Mouse (Mus musculus) CD4-positive, CD25-positive, alpha-beta regulatory T cell, adult 9 weeks (primary cell): ENCODE results near the gene Lrrn4cl. TPM values are rescaled to one million over a fixed set of nuclear protein-coding genes. Genes with fewer than 3 reads are reported as not detected.

Experiments used
- polyA plus RNA-seq: library from polyadenylated mRNA; unstranded; fragments of 100-300 nt; shearing (Covaris generic); gene quantifications from one replicate; pipeline ENCODE4 v1.2.1, GENCODE M21; 2017

The Lrrn4cl gene
- 0.11 TPM for polyA plus RNA-seq

GRCm38 (mm10) chr19:8850402-8850901 lies at the start of gene Lrrn4cl:
TSS of gene Lrrn4cl (plus strand) at chr19:8850768.

GRCm38 (mm10) chr19:8802130-8802821 lies 48.3 kb upstream of the Lrrn4cl start, which contains the start of gene Zbtb3:
TSS of gene Zbtb3 (plus strand) at chr19:8802555.

GRCm38 (mm10) chr19:8818801-8819595 lies 31.6 kb upstream of the Lrrn4cl start, which contains the start of gene Ttc9c:
TSS of gene Ttc9c (minus strand) at chr19:8819333.

GRCm38 (mm10) chr19:8819596-8820423 lies 30.8 kb upstream of the Lrrn4cl start, which contains the start of gene Hnrnpul2:
TSS of gene Hnrnpul2 (plus strand) at chr19:8820010.

GRCm38 (mm10) chr19:8829660-8830059 lies 20.9 kb upstream of the Lrrn4cl start, which contains the start of gene AC129217.1:
TSS of gene AC129217.1 (plus strand) at chr19:8829773.

GRCm38 (mm10) chr19:8837251-8837791 lies 13.2 kb upstream of the Lrrn4cl start, which contains the start of gene Bscl2:
TSS of gene Bscl2 (plus strand) at chr19:8837467.

GRCm38 (mm10) chr19:8839103-8839907 lies 11.3 kb upstream of the Lrrn4cl start, which contains the start of gene Gng3:
TSS of gene Gng3 (minus strand) at chr19:8839194.

GRCm38 (mm10) chr19:8871267-8872186 lies 21.0 kb downstream of the Lrrn4cl start, which contains the start of gene Ubxn1:
TSS of gene Ubxn1 (plus strand) at chr19:8871496.

GRCm38 (mm10) chr19:8880311-8881033 lies 29.9 kb downstream of the Lrrn4cl start, which contains the start of gene Uqcc3:
TSS of gene Uqcc3 (minus strand) at chr19:8880923.

GRCm38 (mm10) chr19:8883616-8884015 lies 33.0 kb downstream of the Lrrn4cl start, which contains the start of the genes Lbhd1 and Gm49403:
TSS of gene Lbhd1 (plus strand) at chr19:8883732.
TSS of gene Gm49403 (plus strand) at chr19:8883930.

GRCm38 (mm10) chr19:8888511-8889385 lies 38.2 kb downstream of the Lrrn4cl start, which contains the start of the genes 1810009A15Rik and Gm49416:
TSS of gene 1810009A15Rik (plus strand) at chr19:8888853.
TSS of gene Gm49416 (plus strand) at chr19:8888926.

GRCm38 (mm10) chr19:8892829-8893766 lies 42.5 kb downstream of the Lrrn4cl start, which contains the start of gene Ints5:
TSS of gene Ints5 (plus strand) at chr19:8893005.

GRCm38 (mm10) chr19:8897865-8898495 lies 47.4 kb downstream of the Lrrn4cl start, which contains the start of gene Ganab:
TSS of gene Ganab (plus strand) at chr19:8898071.

